Mouse (Mus musculus): Measurements from ENCODE around the gene Acss3.

Gene Acss3

GRCm38 (mm10) chr10:107123529-107124335 is at the start of gene Acss3:
Gene Acss3, minus strand, starts transcription at chr10:107123668.
- peak; percentile 67 for DNase-seq (ENCODE audit: low read depth, low spot score)

- peak; percentile 2 for DNase-seq (ENCODE audit: low read depth, low spot score)
Measured at GRCm38 (mm10) chr10:107172003-107172689, 48.7 kb upstream of the Acss3 start.

DNA sequence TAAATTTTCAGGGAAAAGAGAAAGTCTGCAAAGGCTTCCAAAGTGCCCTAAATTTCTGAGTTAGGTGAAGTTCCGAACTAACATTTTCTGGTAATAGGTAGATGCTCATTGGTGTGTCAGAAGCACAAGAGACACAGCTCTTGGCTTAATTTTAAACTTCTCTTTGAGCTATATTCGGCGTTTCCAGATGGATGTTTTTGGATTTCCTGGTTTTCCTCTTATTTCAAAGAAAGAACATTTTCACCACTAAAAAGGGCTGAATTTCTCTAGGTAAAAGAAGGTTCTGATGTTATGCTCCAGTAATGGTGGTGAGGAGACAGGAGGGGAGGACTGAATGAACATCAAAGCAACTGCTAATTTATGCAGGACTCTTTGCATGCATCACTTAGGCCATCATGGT is 43.0 kb upstream of the Acss3 start:
- DNase-seq (ENCODE audit: low read depth, low spot score) = no peak

DNA sequence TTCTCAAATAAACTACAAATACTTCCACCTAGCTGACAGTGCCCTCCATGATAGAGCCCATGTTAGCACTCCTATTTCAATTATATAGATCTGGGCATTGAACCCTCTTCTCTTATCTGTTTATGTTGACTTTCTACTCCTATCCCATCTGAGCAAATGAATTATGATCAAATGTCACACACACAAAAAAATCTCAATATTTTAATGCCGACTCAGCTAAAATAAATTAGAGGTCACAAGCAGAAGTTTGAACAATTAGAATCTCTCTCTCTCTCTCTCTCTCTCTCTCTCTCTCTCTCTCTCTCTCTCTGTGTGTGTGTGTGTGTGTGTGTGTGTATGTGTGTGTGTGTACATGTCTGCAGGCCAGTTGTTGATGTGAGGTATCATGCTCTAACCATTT is 25.3 kb upstream of the Acss3 start:
- no peak for DNase-seq (ENCODE audit: low read depth, low spot score)

DNA sequence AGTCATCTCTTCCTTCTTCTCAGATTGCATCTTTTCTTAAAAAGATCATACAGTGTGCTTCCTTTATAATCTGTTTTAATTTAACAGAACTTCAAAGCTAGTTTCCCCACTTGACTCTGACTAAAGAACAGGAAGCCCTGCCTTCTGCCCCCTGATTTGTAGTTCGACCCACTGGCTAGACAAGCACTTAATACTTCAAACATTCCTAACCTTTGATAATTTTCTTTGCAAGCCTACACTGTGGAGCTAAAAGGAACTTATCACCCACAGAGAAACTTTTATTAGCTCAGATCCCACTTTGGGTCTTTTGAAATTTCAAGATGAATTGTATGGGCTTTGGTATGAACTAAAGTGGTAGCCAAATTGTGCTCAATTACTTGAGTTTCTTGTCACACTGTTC is 20.5 kb upstream of the Acss3 start:
- DNase-seq (ENCODE audit: low read depth, low spot score) = no peak

DNA sequence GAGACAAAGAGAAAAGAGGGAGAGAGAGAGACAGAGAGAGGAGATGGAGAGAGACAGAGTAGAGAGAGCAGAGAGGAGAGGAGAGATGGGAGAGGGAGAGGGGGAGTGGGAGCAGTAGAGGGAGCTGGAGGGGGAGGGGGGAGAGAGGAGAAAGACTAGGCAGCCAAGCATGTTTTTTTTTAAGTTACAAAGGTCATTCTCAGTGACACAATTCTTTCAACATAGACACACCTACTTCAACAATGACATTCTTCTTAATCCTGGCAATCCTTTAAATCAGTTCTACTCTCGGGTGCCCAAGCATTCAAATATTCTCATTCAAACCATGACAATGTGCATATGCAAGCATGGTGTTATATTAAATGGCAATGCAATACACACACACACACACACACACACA is 19.4 kb upstream of the Acss3 start:
- DNase-seq (ENCODE audit: low read depth, low spot score) = no peak

GRCm38 (mm10) chr10:107122744-107123528 is 532 bp downstream of the Acss3 start:
- DNase-seq (ENCODE audit: low read depth, low spot score) = no peak

- no peak for DNase-seq (ENCODE audit: low read depth, low spot score)
Measured at GRCm38 (mm10) chr10:107121301-107121700, 2.2 kb downstream of the Acss3 start.

DNA sequence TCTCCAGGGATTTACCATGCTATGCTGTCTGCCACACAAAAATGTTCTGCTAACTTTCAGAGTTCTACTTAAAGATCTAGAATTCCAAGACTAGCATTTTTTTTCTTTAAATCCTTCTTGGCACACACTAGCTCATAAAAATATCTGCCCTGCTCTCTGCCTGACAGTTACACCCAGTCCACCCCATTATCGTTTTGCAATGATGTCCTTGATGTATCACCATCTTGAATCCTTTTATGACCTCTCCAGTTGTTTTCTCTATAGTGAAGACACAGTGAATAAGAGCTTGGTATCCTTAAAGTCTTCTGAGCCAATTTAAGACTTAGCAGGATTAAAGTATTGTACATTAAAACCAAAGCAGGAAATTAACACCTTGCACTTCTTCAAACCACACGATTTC is 4.3 kb downstream of the Acss3 start:
- DNase-seq (ENCODE audit: low read depth, low spot score) = no peak

DNA sequence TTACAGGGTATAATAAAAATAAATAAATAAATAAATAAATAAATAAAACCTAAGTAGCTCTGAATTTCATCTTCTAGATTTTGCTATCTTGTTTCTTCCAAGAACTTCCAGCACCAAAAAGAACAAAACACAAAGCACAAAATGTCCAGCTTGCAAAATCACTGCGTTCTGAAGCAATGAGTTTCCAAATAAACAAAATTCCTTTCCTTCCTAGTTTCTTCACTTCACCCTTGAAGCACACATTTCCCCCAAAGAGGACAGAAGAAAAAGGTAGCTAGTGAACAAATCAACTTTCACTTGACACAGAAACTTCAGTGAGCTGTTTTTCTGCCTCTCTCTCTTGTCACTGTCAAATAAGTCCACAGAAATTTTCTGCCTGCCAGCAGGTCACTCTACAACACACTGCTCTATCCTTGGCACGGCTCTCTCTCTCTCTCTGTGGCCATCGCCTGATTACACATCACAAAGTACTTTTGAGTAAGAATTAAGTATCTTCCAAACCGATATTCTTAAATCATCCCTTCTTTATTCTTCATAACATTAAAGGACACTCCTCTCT is 6.7 kb downstream of the Acss3 start:
- no peak for DNase-seq (ENCODE audit: low read depth, low spot score)

DNA sequence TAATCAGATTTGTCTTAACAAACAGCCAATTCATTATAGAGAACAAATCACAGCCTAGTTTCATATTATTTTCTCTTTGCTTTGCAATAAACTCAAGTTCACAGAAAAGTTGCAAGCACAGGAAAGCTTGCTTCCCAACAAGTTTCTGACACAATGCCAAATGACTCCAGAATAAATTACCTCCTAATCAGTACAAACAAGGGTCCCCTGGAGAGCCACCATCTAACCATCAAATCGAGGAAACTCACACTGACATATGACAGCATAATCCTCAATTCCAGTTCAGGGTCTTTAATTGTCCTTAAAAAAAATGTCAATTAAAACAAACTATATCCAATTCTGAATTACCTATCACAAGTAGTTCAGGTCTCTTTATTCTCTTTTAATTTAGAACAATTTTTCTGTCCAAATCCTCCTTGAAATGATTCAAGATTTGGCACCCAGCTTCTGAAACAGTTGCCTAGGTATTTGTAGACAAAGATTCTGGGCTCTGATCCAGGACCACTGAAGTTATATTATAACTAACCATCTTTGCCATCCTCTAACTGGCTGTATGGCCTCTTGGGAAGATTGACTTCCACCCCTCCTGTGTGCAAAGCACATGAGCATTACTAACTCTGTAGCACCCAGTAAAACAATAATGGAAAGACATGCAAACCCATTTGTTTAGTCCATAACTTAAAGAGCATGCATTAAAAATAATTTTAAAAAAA is 7.4 kb downstream of the Acss3 start:
- no peak for DNase-seq (ENCODE audit: low read depth, low spot score)

- no peak for DNase-seq (ENCODE audit: low read depth, low spot score)
Measured at GRCm38 (mm10) chr10:107115121-107115520, 8.3 kb downstream of the Acss3 start.

- DNase-seq (ENCODE audit: low read depth, low spot score) = no peak
Measured at GRCm38 (mm10) chr10:107094452-107094851, 29.0 kb downstream of the Acss3 start.

GRCm38 (mm10) chr10:107053846-107054624 is 69.4 kb downstream of the Acss3 start:
- no peak for DNase-seq (ENCODE audit: low read depth, low spot score)

DNA sequence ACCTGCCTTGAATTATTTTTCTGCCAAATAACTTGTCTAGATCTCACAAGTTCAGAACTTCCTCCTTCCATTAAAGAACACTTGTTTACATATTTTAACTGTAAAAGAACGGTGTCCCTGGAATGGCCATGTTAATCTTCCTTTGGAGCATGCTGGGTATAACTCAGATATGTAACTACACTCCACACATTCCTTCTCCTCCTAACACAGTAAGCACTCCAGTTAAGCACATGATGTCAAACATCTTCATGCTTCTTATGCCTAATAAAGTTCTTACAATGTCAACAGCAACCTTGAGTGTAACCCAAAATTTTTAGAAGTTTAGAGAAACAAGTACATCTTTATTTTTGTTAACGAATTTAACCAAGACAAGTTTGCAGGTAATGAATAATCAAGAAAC is 73.0 kb downstream of the Acss3 start:
- DNase-seq (ENCODE audit: low read depth, low spot score) = no peak

DNA sequence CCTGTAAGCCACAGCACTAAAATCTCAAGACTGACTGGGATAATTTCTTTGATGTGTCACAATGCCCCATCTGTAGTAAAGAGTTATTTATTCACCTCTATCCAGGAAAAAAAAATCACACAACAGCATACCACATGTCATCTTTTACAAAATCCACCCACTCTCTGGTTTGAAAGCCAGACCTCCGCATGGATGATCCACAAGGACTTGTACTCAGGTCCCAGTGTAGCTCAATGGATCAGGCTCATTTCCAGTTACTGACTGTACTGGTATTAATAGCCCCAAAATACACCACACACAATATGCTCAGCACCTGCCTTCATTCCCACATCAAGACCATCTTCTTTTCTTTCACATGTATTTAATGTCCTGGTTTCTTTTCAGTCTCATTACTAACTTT is 80.8 kb downstream of the Acss3 start:
- no peak for DNase-seq (ENCODE audit: low read depth, low spot score)

- DNase-seq (ENCODE audit: low read depth, low spot score) = no peak
Measured at GRCm38 (mm10) chr10:107040837-107041236, 82.6 kb downstream of the Acss3 start.

- no peak for DNase-seq (ENCODE audit: low read depth, low spot score)
Measured at GRCm38 (mm10) chr10:107040378-107040777, 83.1 kb downstream of the Acss3 start.

DNA sequence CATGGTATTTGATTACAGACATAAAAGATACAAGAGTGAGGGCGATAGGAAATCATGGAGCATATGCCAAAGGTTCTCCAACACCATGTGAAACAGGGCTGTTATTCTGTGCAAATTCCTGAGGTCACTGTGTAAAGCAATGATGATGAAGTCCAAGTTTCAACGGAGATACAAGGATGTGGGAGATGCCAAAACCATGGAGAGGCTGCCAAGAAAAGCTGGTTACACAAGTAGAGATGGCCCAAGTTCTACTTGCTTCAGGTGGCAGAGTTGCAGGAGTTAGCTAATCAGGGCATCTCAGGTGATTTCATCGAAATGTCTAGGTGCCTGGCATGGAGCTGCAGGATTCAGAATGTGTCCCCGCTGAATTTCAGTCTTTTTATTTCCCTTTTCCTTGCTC is 84.3 kb downstream of the Acss3 start:
- DNase-seq (ENCODE audit: low read depth, low spot score) = peak; percentile 9

- no peak for DNase-seq (ENCODE audit: low read depth, low spot score)
Measured at GRCm38 (mm10) chr10:107024254-107024653, 99.2 kb downstream of the Acss3 start.

GRCm38 (mm10) chr10:107021118-107021517 is 102.3 kb downstream of the Acss3 start:
- DNase-seq (ENCODE audit: low read depth, low spot score) = no peak
